Comparison of ENCODE assay signal across 20 mouse cellular contexts in genomic region chr6:86876451-86876850, GRCm38 (mm10).
"Had no signal": no experiment of that assay in that cellular context is flagged by ENCODE, and none has a peak within 500 bp of the region (broad histone marks: within the 10 kb centered on the region; RNA-seq: fewer than 3 reads in every experiment).

No protein-coding gene starts in this region.

- H3K27me3 ChIP-seq: heart, embryonic 12.5 days; hindbrain, embryonic 12.5 days; intestine, embryonic 15.5 days; limb, embryonic 13.5 days; limb, embryonic 15.5 days; liver, embryonic 12.5 days had no signal

- H3K4me1 ChIP-seq: hindbrain, embryonic 12.5 days; intestine, embryonic 15.5 days had no signal

- H3K4me3 ChIP-seq: heart, embryonic 10.5 days; heart, embryonic 12.5 days; hindbrain, embryonic 12.5 days; intestine, embryonic 15.5 days; left cerebral cortex, adult 2 months; limb, embryonic 13.5 days; limb, embryonic 15.5 days; liver, embryonic 12.5 days had no signal

- H3K9me3 ChIP-seq: heart, embryonic 10.5 days; heart, embryonic 12.5 days; hindbrain, embryonic 12.5 days; intestine, embryonic 15.5 days; limb, embryonic 13.5 days; limb, embryonic 15.5 days; liver, embryonic 12.5 days had no signal

- H3K27ac ChIP-seq: heart, embryonic 10.5 days; hindbrain, embryonic 12.5 days; hindbrain, embryonic 14.5 days; intestine, embryonic 15.5 days; left cerebral cortex, adult 2 months; limb, embryonic 13.5 days; limb, embryonic 15.5 days; liver, embryonic 12.5 days had no signal

- H3K36me3 ChIP-seq: hindbrain, embryonic 12.5 days; intestine, embryonic 15.5 days had no signal

- DNase-seq: forebrain, postnatal 0 days; gastrocnemius, postnatal 10 days; gastrocnemius, postnatal 25 days; heart, adult 18-20 months; heart, postnatal 14 days; heart, postnatal 36 days; kidney, adult 18-20 months; kidney, adult 8-10 months; kidney, postnatal 10 days; kidney, postnatal 25 days; kidney, postnatal 4 days had no signal
